Mouse (Mus musculus) CH12.LX (cell line): ENCODE measurements around the gene Clcn1. TPM values are rescaled to one million over a fixed set of nuclear protein-coding genes. Genes with fewer than 3 reads are reported as not detected.

Experiments used
- DNase-seq: peaks from one replicate; pipeline ENCODE4 v3.0.0-alpha.2; 2013; ENCODE audit errors: extremely low read depth
- H3K27ac ChIP-seq: 2 replicates; pipeline ENCODE4 v1.5.1; 2012; ENCODE audit warnings: low read depth, mild to moderate bottlenecking, control low read depth, moderate library complexity; ENCODE audit not compliant: insufficient read depth
- H3K27me3 ChIP-seq: replicated peaks from 2 replicates; pipeline ENCODE3; 2012; ENCODE audit warnings: inconsistent platforms
- H3K36me3 ChIP-seq, 2 experiments: replicated peaks in 1 of 2; 2 replicates each; pipeline versions ENCODE3 to v1.6.1; 2012; ENCODE audit warnings: inconsistent platforms in 1 of 2, low read length in 1 of 2, mild to moderate bottlenecking in 1 of 2, mixed read lengths in 1 of 2, moderate library complexity in 1 of 2; ENCODE audit not compliant: control insufficient read depth in 1 of 2, insufficient read depth in 1 of 2
- H3K4me1 ChIP-seq, 2 experiments: 2 replicates each; pipeline ENCODE4 v1.6.1; 2012; ENCODE audit warnings: inconsistent platforms in 1 of 2, moderate library complexity in 1 of 2; ENCODE audit not compliant: insufficient read depth in 2 of 2, control insufficient read depth in 1 of 2
- H3K4me2 ChIP-seq: 2 replicates; pipeline ENCODE4 v1.6.1; 2012; ENCODE audit warnings: low read depth, mild to moderate bottlenecking, control low read depth; ENCODE audit not compliant: poor library complexity, insufficient read depth, severe bottlenecking
- H3K4me3 ChIP-seq, 3 experiments: fragments of 150-350 bp in 1 of 3; sonication (generic) in 1 of 3; replicated peaks in 1 of 3; 2 replicates each; pipeline versions ENCODE3 to v1.5.1; 2011 to 2012; ENCODE audit warnings: low read depth in 2 of 3, low read length in 2 of 3, mild to moderate bottlenecking in 2 of 3, moderate library complexity in 2 of 3, control low read depth in 1 of 3, improper control_type of control experiment in 1 of 3, inconsistent platforms in 1 of 3, mixed read lengths in 1 of 3; ENCODE audit not compliant: poor library complexity in 1 of 3
- H3K79me2 ChIP-seq: replicated peaks from 2 replicates; pipeline ENCODE4 v1.6.1; 2012; ENCODE audit warnings: mild to moderate bottlenecking, moderate library complexity; ENCODE audit not compliant: control insufficient read depth, poor library complexity, insufficient read depth, severe bottlenecking; ENCODE audit errors: extremely low read depth
- H3K9ac ChIP-seq: 2 replicates; pipeline ENCODE4 v1.6.1; 2012; ENCODE audit warnings: low read depth, mild to moderate bottlenecking, control low read depth, moderate library complexity; ENCODE audit not compliant: insufficient read depth
- H3K9me3 ChIP-seq: replicated peaks from 2 replicates; pipeline ENCODE3; 2012; ENCODE audit warnings: low read length, inconsistent platforms, mixed read lengths
- BHLHE40 ChIP-seq: IDR thresholded peaks from 2 replicates; pipeline ENCODE4 v1.6.1; 2011; ENCODE audit warnings: mild to moderate bottlenecking, low read depth, low read length, improper control_type of control experiment
- CHD1 ChIP-seq: IDR thresholded peaks from 2 replicates; pipeline ENCODE4 v1.6.1; 2012; ENCODE audit warnings: low read depth, low read length, improper control_type of control experiment, inconsistent platforms
- CHD2 ChIP-seq: IDR thresholded peaks from 2 replicates; pipeline ENCODE4 v1.6.1; 2011; ENCODE audit warnings: low read length, improper control_type of control experiment
- E2F4 ChIP-seq: IDR thresholded peaks from 2 replicates; pipeline ENCODE4 v1.6.1; 2011; ENCODE audit warnings: low read depth, low read length, improper control_type of control experiment; ENCODE audit not compliant: insufficient replicate concordance
- ELF1 ChIP-seq: IDR thresholded peaks from 2 replicates; pipeline ENCODE4 v1.6.1; 2014; ENCODE audit warnings: low read depth, mild to moderate bottlenecking, inconsistent platforms, low read length, improper control_type of control experiment
- JUND ChIP-seq: conservative IDR thresholded peaks from 2 replicates; pipeline ENCODE4 v1.6.1; 2011; ENCODE audit warnings: low read depth, low read length, improper control_type of control experiment
- MAX ChIP-seq: IDR thresholded peaks from 2 replicates; pipeline ENCODE4 v1.6.1; 2011; ENCODE audit warnings: low read length, improper control_type of control experiment
- MAZ ChIP-seq: IDR thresholded peaks from 2 replicates; pipeline ENCODE4 v1.6.1; 2012; ENCODE audit warnings: low read depth, mild to moderate bottlenecking, inconsistent platforms, low read length, improper control_type of control experiment, moderate library complexity
- MXI1 ChIP-seq: IDR thresholded peaks from 2 replicates; pipeline ENCODE4 v1.6.1; 2011; ENCODE audit warnings: mild to moderate bottlenecking, low read depth, low read length, improper control_type of control experiment
- NELFE ChIP-seq: IDR thresholded peaks from 2 replicates; pipeline ENCODE4 v1.6.1; 2011; ENCODE audit warnings: low read depth, low read length, improper control_type of control experiment
- NRF1 ChIP-seq: IDR thresholded peaks from 2 replicates; pipeline ENCODE4 v1.6.1; 2014; ENCODE audit warnings: low read depth, mild to moderate bottlenecking, inconsistent platforms, low read length, improper control_type of control experiment, moderate library complexity
- PAX5 ChIP-seq: IDR thresholded peaks from 2 replicates; pipeline ENCODE4 v1.6.1; 2012; ENCODE audit warnings: low read length, inconsistent platforms, mixed read lengths
- POLR2A ChIP-seq: IDR thresholded peaks from 2 replicates; pipeline ENCODE4 v1.6.1; 2011; ENCODE audit warnings: low read depth, mild to moderate bottlenecking, improper control_type of control experiment, low read length
- POLR2AphosphoS2 ChIP-seq: IDR thresholded peaks from 2 replicates; pipeline ENCODE4 v1.6.1; 2011; ENCODE audit warnings: low read depth, low read length, improper control_type of control experiment
- SMC3 ChIP-seq: IDR thresholded peaks from 2 replicates; pipeline ENCODE4 v1.6.1; 2011; ENCODE audit warnings: low read depth, low read length, improper control_type of control experiment
- TBP ChIP-seq: conservative IDR thresholded peaks from 2 replicates; pipeline ENCODE4 v1.6.1; 2011; ENCODE audit warnings: low read depth, low read length, improper control_type of control experiment
- UBTF ChIP-seq: IDR thresholded peaks from 2 replicates; pipeline ENCODE4 v1.6.1; 2012; ENCODE audit warnings: low read depth, mild to moderate bottlenecking, inconsistent platforms, low read length, improper control_type of control experiment, moderate library complexity
- USF2 ChIP-seq: conservative IDR thresholded peaks from 2 replicates; pipeline ENCODE4 v1.6.1; 2011; ENCODE audit warnings: low read depth, low read length, improper control_type of control experiment
- ZC3H11A ChIP-seq: IDR thresholded peaks from 2 replicates; pipeline ENCODE4 v1.6.1; 2012; ENCODE audit warnings: low read depth, mild to moderate bottlenecking, inconsistent platforms, low read length, improper control_type of control experiment
- ZMIZ1 ChIP-seq: IDR thresholded peaks from 2 replicates; pipeline ENCODE4 v1.6.1; 2012; ENCODE audit warnings: low read depth, mild to moderate bottlenecking, inconsistent platforms, low read length, improper control_type of control experiment
- ZNF384 ChIP-seq: IDR thresholded peaks from 2 replicates; pipeline ENCODE4 v1.6.1; 2012; ENCODE audit warnings: low read depth, low read length, improper control_type of control experiment, inconsistent platforms
- dilution Hi-C: fragments of 300-500 bp; cut with MboI; formaldehyde crosslinking; loops from 2 replicates; pipeline ENCODE4 v1.14.3; 2020; ENCODE audit warnings: low sequenced_read_pairs; ENCODE audit not compliant: extremely low pct_unique_long_range_greater_than_20kb, extremely low pct_ligation_motif_present
- in situ Hi-C: fragments of 300-500 bp; cut with MboI; formaldehyde crosslinking; loops from 3 replicates; pipeline ENCODE4 v1.14.3; 2019; ENCODE audit warnings: low sequenced_read_pairs, low pct_ligation_motif_present, low pct_unique_long_range_greater_than_20kb, mixed read lengths
- polyA plus RNA-seq: library from polyadenylated mRNA; unstranded; fragments of >175 nt; gene quantifications from 2 replicates; pipeline ENCODE4 v1.2.1, GENCODE M21; 2012; ENCODE audit warnings: low read depth; ENCODE audit not compliant: insufficient read length
- total RNA-seq, 2 experiments: library from RNA; depleted of rRNA; stranded (reverse); fragments of 300-350 nt in 1 of 2; fragments of >200 nt in 1 of 2; gene quantifications; 2 replicates each; pipeline ENCODE4 v1.2.3; 2012 to 2014

Clcn1 gene
- total RNA-seq (2012; rRNA removed) (0.04 TPM in 2 replicates), total RNA-seq (2014; rRNA removed) (0.08 and 0.18 TPM in 2 replicates), polyA plus RNA-seq (0.26 and 0.50 TPM in 2 replicates)

- Histone ChIP-seq H3K4me2 (no peak within 1 kb of the TSS), H3K27ac (no peak within 1 kb of the TSS), H3K9ac (no peak within 1 kb of the TSS), H3K9me3 (no peaks in the 10 kb centered on the region), H3K4me1 (peaks cover 0 to 18% of the 10 kb centered on the region in 2 experiments; a peak in 2 of 4 replicates), H3K27me3 (no peaks in the 10 kb centered on the region), H3K4me3 (no peak within 1 kb of the TSS), H3K79me2 (no peaks in the 10 kb centered on the region), H3K36me3 (peaks cover 19 to 43% of the 10 kb centered on the region in 2 experiments)
- TF ChIP-seq NRF1 (no peak), JUND (no peak), ZNF384 (no peak), E2F4 (no peak), MXI1 (no peak), ZC3H11A (no peak), POLR2AphosphoS2 (no peak), POLR2A (no peak), TBP (no peak), PAX5 (no peak)
- in situ Hi-C loops, result no loop called here
- no peak for DNase-seq
- dilution Hi-C loops, result no loop called here
These were observed at the start of gene Clcn1 for GRCm38 (mm10) chr6:42286448-42286847. TSS of gene Clcn1 (plus strand) at chr6:42286685.

GRCm38 (mm10) chr6:42237276-42237805 lies 49.1 kb upstream of the Clcn1 start:
- Histone ChIP-seq H3K9ac (no peak overlapping the region), H3K36me3 (no peaks in the 10 kb centered on the region), H3K79me2 (no peaks in the 10 kb centered on the region), H3K4me3 (no peak overlapping the region), H3K9me3 (no peaks in the 10 kb centered on the region), H3K4me2 (no peak overlapping the region), H3K27ac (no peak overlapping the region), H3K4me1 (no peaks in the 10 kb centered on the region), H3K27me3 (no peaks in the 10 kb centered on the region)
- dilution Hi-C loops, result no loop called here
- in situ Hi-C loops, result loop anchor here (10.0 to 25.0 kb wide), 2 partner anchors 87 to 350 kb away; partner anchors contain the start of genes Fam131b and Tcaf3
- TF ChIP-seq SMC3 (no peak), CHD2 (no peak), ZC3H11A (no peak), ELF1 (no peak), POLR2A (no peak), E2F4 (no peak), NELFE (no peak), JUND (no peak), ZMIZ1 (no peak), CHD1 (no peak), MAZ (no peak), USF2 (no peak), TBP (no peak), MAX (no peak), BHLHE40 (no peak), UBTF (no peak), NRF1 (no peak)
- TF ChIP-seq, all 38 proteins: peak for 0
- no peak for DNase-seq
